Mouse (Mus musculus): ENCODE measurements at regions not wholly inside any gene's neighbourhood (a gene's known extent, or its start where the extent isn't known, plus 50 kb on each side); places are given as distances from the start of the nearest gene placed in this dataset.

- TF ChIP-seq POLR2A (IDR thresholded peaks at IDR 0.05; ENCODE audit: low read depth, low read length) = no peak
- TF ChIP-seq CTCF (IDR thresholded peaks at IDR 0.05; ENCODE audit: extremely low read depth, insufficient read length, insufficient replicate concordance, low read depth, low read length) = no peak
Observed at GRCm38 (mm10) chr7:138149496-138149895, 248.0 kb downstream of the Tcerg1l start.

Data from small intestine, adult 2 months (tissue).